Mouse (Mus musculus) cerebellum, adult 2 months (tissue): ENCODE results near the gene Oca2.

Experiments
- CTCF ChIP-seq: fragments of 200-500 bp; IDR thresholded peaks from 2 replicates; pipeline ENCODE4 v1.5.1; 2011; ENCODE audit warnings: low read depth, mild to moderate bottlenecking, control low read depth, low read length, moderate library complexity, borderline replicate concordance; ENCODE audit not compliant: insufficient read depth
- POLR2A ChIP-seq: fragments of 200-500 bp; IDR thresholded peaks from 2 replicates; pipeline ENCODE4 v1.6.1; 2011; ENCODE audit warnings: low read length, control low read depth, borderline replicate concordance; ENCODE audit not compliant: insufficient read depth

DNA sequence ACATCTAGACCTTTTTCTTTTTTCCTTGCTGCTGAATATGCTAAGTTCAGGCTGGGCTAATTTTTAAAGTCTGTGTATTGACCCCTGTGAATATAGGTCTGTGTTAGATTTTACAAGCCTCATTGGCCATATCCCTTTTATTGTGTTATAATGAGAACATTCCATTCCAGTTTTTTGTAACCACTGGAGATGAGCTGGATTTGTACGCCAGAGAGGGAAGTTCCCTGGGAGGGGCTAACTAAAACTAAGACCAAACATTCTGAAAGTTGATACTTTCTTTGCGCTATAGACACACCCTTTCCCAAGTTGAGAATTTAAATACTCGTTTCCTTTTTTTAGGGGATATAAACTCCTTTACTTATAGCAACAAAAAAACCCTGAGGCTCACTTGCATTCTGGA lies 34.7 kb upstream of the Oca2 start:
- TF ChIP-seq CTCF (no peak), POLR2A (no peak)
